Mouse (Mus musculus): ENCODE measurements at regions not wholly inside any gene's neighbourhood (a gene's known extent, or its start where the extent isn't known, plus 50 kb on each side); places are given as distances from the start of the nearest gene placed in this dataset.
A peak's percentile ranks its signal among the peaks of the same experiment; 100 is the strongest.

- peak; percentile 16 for TF ChIP-seq CTCF (conservative IDR thresholded peaks at IDR 0.05; ENCODE audit: low read length)
- TF ChIP-seq NANOG (IDR thresholded peaks at IDR 0.05; ENCODE audit: borderline replicate concordance, low read length), result no peak
Measured at GRCm38 (mm10) chrX:129547606-129548005, 201.9 kb upstream of the Diaph2 start.

Measured in E14TG2a.4 (cell line).